Mouse (Mus musculus) midbrain, embryonic 10.5 days (tissue): ENCODE measurements around the gene Sdf2l1. TPM values are rescaled to one million over a fixed set of nuclear protein-coding genes. Genes with fewer than 3 reads are reported as not detected.
A peak's percentile ranks its signal among the peaks of the same experiment; 100 is the strongest.

Experiments
- DNase-seq: peaks from one replicate; pipeline ENCODE4 v3.0.0-alpha.2; 2017; ENCODE audit warnings: low spot score
- H3K27ac ChIP-seq: fragments of 300-500 bp; sonication (generic); replicated peaks from 2 replicates; pipeline ENCODE4 v1.5.1; 2016; ENCODE audit warnings: mild to moderate bottlenecking
- H3K27me3 ChIP-seq: fragments of 300-500 bp; sonication (generic); 2 replicates; pipeline ENCODE4 v1.6.1; 2016; ENCODE audit warnings: low read depth, mild to moderate bottlenecking; ENCODE audit not compliant: poor library complexity, severe bottlenecking
- H3K36me3 ChIP-seq: fragments of 300-500 bp; sonication (generic); 2 replicates; pipeline ENCODE4 v1.6.1; 2016; ENCODE audit warnings: mild to moderate bottlenecking, moderate library complexity
- H3K4me1 ChIP-seq: fragments of 300-500 bp; sonication (generic); 2 replicates; pipeline ENCODE4 v1.6.1; 2016
- H3K4me3 ChIP-seq: fragments of 300-500 bp; sonication (generic); 2 replicates; pipeline ENCODE4 v1.5.1; 2016; ENCODE audit warnings: mild to moderate bottlenecking, moderate library complexity
- H3K9me3 ChIP-seq: fragments of 300-500 bp; sonication (generic); replicated peaks from 2 replicates; pipeline ENCODE4 v1.6.1; 2016; ENCODE audit warnings: mild to moderate bottlenecking
- WGBS: fragments of 180-500 bp; shearing (Covaris S2); methylation state at CpG from one replicate; pipeline ENCODE4 v1.1.7; 2016; 5-methylcytosine and 5-hydroxymethylcytosine counted together
- microRNA counts: library from miRNA; unstranded; fragments of <30 nt; microRNA quantifications from one replicate; lab custom pipeline; 2017
- microRNA-seq: library from miRNA; unstranded; fragments of <30 nt; microRNA quantifications from one replicate; pipeline ENCODE4, GENCODE M21; 2017
- polyA plus RNA-seq: library from polyadenylated mRNA; unstranded; fragments of >200 nt; fragmentation: Nextera tagmentation; extraction: Ambion mirVana; gene quantifications from 2 replicates; pipeline ENCODE4 v1.2.1, GENCODE M21; 2016

Gene Sdf2l1
- polyA plus RNA-seq, 1 experiment from 2014 or later = 136 TPM

- Histone ChIP-seq H3K36me3 (peaks cover 67% of the 10 kb centered on the region), H3K4me3 (peak within 1 kb of the TSS; percentile 89), H3K4me1 (peaks cover 11% of the 10 kb centered on the region), H3K27ac (peak within 1 kb of the TSS; percentile 82), H3K9me3 (no peaks in the 10 kb centered on the region), H3K27me3 (no peaks in the 10 kb centered on the region)
- DNase-seq = peak; percentile 75
- WGBS = 10% methylated on average over 38 of the region's 38 CpGs
These were observed 21.1 kb downstream of the Sdf2l1 start, which contains the start of gene Ppil2 for GRCm38 (mm10) chr16:17110771-17111743. TSS of gene Ppil2 (minus strand) at chr16:17111257.

- H3K4me3 ChIP-seq = no peak overlapping the region
These were observed 27.6 kb downstream of the Sdf2l1 start for GRCm38 (mm10) chr16:17104600-17104999.

GRCm38 (mm10) chr16:17102630-17103220 is 29.5 kb downstream of the Sdf2l1 start:
- H3K36me3 ChIP-seq = peaks cover 97% of the 10 kb centered on the region
- H3K4me3 ChIP-seq = no peak overlapping the region
- no peaks in the 10 kb centered on the region for H3K4me1 ChIP-seq
- DNase-seq = no peak
- no peaks in the 10 kb centered on the region for H3K27me3 ChIP-seq
- no peaks in the 10 kb centered on the region for H3K9me3 ChIP-seq
- 89% methylated on average over 7 of the region's 7 CpGs for WGBS
- no peak overlapping the region for H3K27ac ChIP-seq

More at GRCm38 (mm10) chr16:17104600-17104999, 27.6 kb downstream of the Sdf2l1 start:
- H3K27ac ChIP-seq = no peak overlapping the region
- no peak for DNase-seq
- peaks cover 93% of the 10 kb centered on the region for H3K36me3 ChIP-seq
- H3K9me3 ChIP-seq = no peaks in the 10 kb centered on the region
- 93% methylated on average over 4 of the region's 4 CpGs for WGBS
- H3K4me1 ChIP-seq = peaks cover 2% of the 10 kb centered on the region
- H3K27me3 ChIP-seq = no peaks in the 10 kb centered on the region

GRCm38 (mm10) chr16:17096938-17097337 is 35.2 kb downstream of the Sdf2l1 start:
- 98% methylated on average over 3 of the region's 3 CpGs for WGBS
- no peak for DNase-seq
- H3K27ac ChIP-seq = no peak overlapping the region
- H3K4me1 ChIP-seq = no peaks in the 10 kb centered on the region
- peaks cover 100% of the 10 kb centered on the region for H3K36me3 ChIP-seq
- H3K4me3 ChIP-seq = no peak overlapping the region
- no peaks in the 10 kb centered on the region for H3K9me3 ChIP-seq
- H3K27me3 ChIP-seq = no peaks in the 10 kb centered on the region

GRCm38 (mm10) chr16:17088346-17088745 is 43.8 kb downstream of the Sdf2l1 start:
- Histone ChIP-seq H3K9me3 (no peaks in the 10 kb centered on the region), H3K36me3 (peaks cover 100% of the 10 kb centered on the region), H3K27ac (no peak overlapping the region), H3K27me3 (no peaks in the 10 kb centered on the region), H3K4me1 (no peaks in the 10 kb centered on the region), H3K4me3 (no peak overlapping the region)
- no peak for DNase-seq
- 81% methylated on average over 3 of the region's 3 CpGs for WGBS

GRCm38 (mm10) chr16:17086669-17087193 is 45.5 kb downstream of the Sdf2l1 start:
- Histone ChIP-seq H3K27me3 (no peaks in the 10 kb centered on the region), H3K9me3 (no peaks in the 10 kb centered on the region), H3K27ac (no peak overlapping the region), H3K36me3 (peaks cover 100% of the 10 kb centered on the region), H3K4me1 (no peaks in the 10 kb centered on the region), H3K4me3 (no peak overlapping the region)
- no peak for DNase-seq
- WGBS = 81% methylated on average over 13 of the region's 13 CpGs

GRCm38 (mm10) chr16:17086241-17086640 is 45.9 kb downstream of the Sdf2l1 start:
- no peaks in the 10 kb centered on the region for H3K9me3 ChIP-seq
- H3K27ac ChIP-seq = no peak overlapping the region
- no peaks in the 10 kb centered on the region for H3K27me3 ChIP-seq
- DNase-seq = no peak
- WGBS = 86% methylated on average over 3 of the region's 3 CpGs
- no peak overlapping the region for H3K4me3 ChIP-seq
- peaks cover 100% of the 10 kb centered on the region for H3K36me3 ChIP-seq
- H3K4me1 ChIP-seq = no peaks in the 10 kb centered on the region

GRCm38 (mm10) chr16:17085636-17086035 is 46.5 kb downstream of the Sdf2l1 start:
- DNase-seq = no peak
- 92% methylated on average over 4 of the region's 4 CpGs for WGBS
- Histone ChIP-seq H3K4me3 (no peak overlapping the region), H3K36me3 (peaks cover 100% of the 10 kb centered on the region), H3K27me3 (no peaks in the 10 kb centered on the region), H3K27ac (no peak overlapping the region), H3K9me3 (no peaks in the 10 kb centered on the region), H3K4me1 (no peaks in the 10 kb centered on the region)

GRCm38 (mm10) chr16:17082121-17082792 is 49.9 kb downstream of the Sdf2l1 start:
- Histone ChIP-seq H3K9me3 (no peaks in the 10 kb centered on the region), H3K27me3 (no peaks in the 10 kb centered on the region), H3K36me3 (peaks cover 99% of the 10 kb centered on the region), H3K4me3 (no peak overlapping the region), H3K4me1 (no peaks in the 10 kb centered on the region), H3K27ac (no peak overlapping the region)
- 92% methylated on average over 6 of the region's 6 CpGs for WGBS
- DNase-seq = no peak

MicroRNAs encoded within 50 kb of the gene (microRNA counts, 519-probe panel; counts per million panel counts)
- microRNA mmu-miR-130b (lab: Ali Mortazavi, UCI) = 7,946 counts per million, percentile 82 among the panel's probes with 10 or more counts
- 6,552 counts per million, percentile 63 among the panel's probes with 10 or more counts for microRNA mmu-miR-301b (lab: Ali Mortazavi, UCI)

Small RNA genes within 50 kb of the gene (microRNA-seq; reads per million reads assigned to microRNA genes)
- gene Mir130b (16,536 reads per million, percentile 97 among the genes with 10 or more reads in this experiment), gene Mir301b (249 reads per million, percentile 61 among the genes with 10 or more reads in this experiment)

Other genes starting within 250 kb of the Sdf2l1 start
- 26.6 and 30.0 TPM in 2 replicates for gene Ppm1f, start 235.9 kb downstream of the Sdf2l1 start, polyA plus RNA-seq
- 147 TPM in 2 replicates for gene Mapk1, start 149.0 kb downstream of the Sdf2l1 start, polyA plus RNA-seq
- gene Ypel1, start 62.7 kb downstream of the Sdf2l1 start, polyA plus RNA-seq = 99.1 and 109 TPM in 2 replicates
- 149 and 170 TPM in 2 replicates for gene Ppil2, start 21.1 kb downstream of the Sdf2l1 start, polyA plus RNA-seq
- gene 2610318N02Rik, start 7.2 kb downstream of the Sdf2l1 start, polyA plus RNA-seq = 153 and 184 TPM in 2 replicates
- 5.4 and 6.8 TPM in 2 replicates for gene Ydjc, start 12.2 kb upstream of the Sdf2l1 start, polyA plus RNA-seq
- 0.39 and 0.57 TPM in 2 replicates for gene Ccdc116, start 14.8 kb upstream of the Sdf2l1 start, polyA plus RNA-seq
- 412 and 424 TPM in 2 replicates for gene Ube2l3, start 70.3 kb upstream of the Sdf2l1 start, polyA plus RNA-seq
- 1.4 and 2.2 TPM in 2 replicates for gene Rimbp3, start 76.2 kb upstream of the Sdf2l1 start, polyA plus RNA-seq
- 17.3 and 19.3 TPM in 2 replicates for gene Hic2, start 101.2 kb upstream of the Sdf2l1 start, polyA plus RNA-seq
- 9.9 and 11.7 TPM in 2 replicates for gene Tmem191c, start 143.7 kb upstream of the Sdf2l1 start, polyA plus RNA-seq
- 0.09 and 0.29 TPM in 2 replicates for gene Serpind1, start 199.0 kb upstream of the Sdf2l1 start, polyA plus RNA-seq